Mouse (Mus musculus) heart, embryonic 10.5 days (tissue): ENCODE results near the gene Pnpla5. TPM values are rescaled to one million over a fixed set of nuclear protein-coding genes. Genes with fewer than 3 reads are reported as not detected.
"Not testable (repeated sequence)": the region's sequence is repeated elsewhere in the genome, so short reads cannot be mapped to it uniquely, and the experiment has no call there.

ENCODE experiments used
- DNase-seq: peaks from one replicate; pipeline ENCODE4 v3.0.0-alpha.2; 2017; ENCODE audit warnings: low spot score
- H3K27ac ChIP-seq: fragments of 300-500 bp; sonication (generic); 2 replicates; pipeline ENCODE4 v1.5.1; 2016; ENCODE audit warnings: mild to moderate bottlenecking
- H3K27me3 ChIP-seq: fragments of 300-500 bp; sonication (generic); 2 replicates; pipeline ENCODE4 v1.6.1; 2016; ENCODE audit warnings: mild to moderate bottlenecking; ENCODE audit not compliant: poor library complexity, insufficient read depth, severe bottlenecking
- H3K36me3 ChIP-seq: fragments of 300-500 bp; sonication (generic); 2 replicates; pipeline ENCODE4 v1.6.1; 2016; ENCODE audit warnings: mild to moderate bottlenecking, moderate library complexity
- H3K4me1 ChIP-seq: fragments of 300-500 bp; sonication (generic); 2 replicates; pipeline ENCODE4 v1.6.1; 2016; ENCODE audit warnings: mild to moderate bottlenecking
- H3K4me3 ChIP-seq: fragments of 300-500 bp; sonication (generic); 2 replicates; pipeline ENCODE4 v1.5.1; 2016; ENCODE audit warnings: mild to moderate bottlenecking, moderate library complexity
- H3K9me3 ChIP-seq: fragments of 300-500 bp; sonication (generic); 2 replicates; pipeline ENCODE4 v1.6.1; 2016; ENCODE audit warnings: mild to moderate bottlenecking, moderate library complexity
- WGBS: fragments of 180-500 bp; shearing (Covaris S2); methylation state at CpG from one replicate; pipeline ENCODE4 v1.1.7; 2016; 5-methylcytosine and 5-hydroxymethylcytosine counted together
- polyA plus RNA-seq: library from polyadenylated mRNA; unstranded; fragments of >200 nt; fragmentation: Nextera tagmentation; extraction: Ambion mirVana; gene quantifications from 2 replicates; pipeline ENCODE4 v1.2.1, GENCODE M21; 2016

The Pnpla5 gene
- polyA plus RNA-seq, 1 experiment from 2014 or later = not detected

- no peaks in the 10 kb centered on the region for H3K36me3 ChIP-seq
- no peak overlapping the region for H3K4me3 ChIP-seq
- H3K27me3 ChIP-seq = peaks cover 47% of the 10 kb centered on the region
- H3K4me1 ChIP-seq = peaks cover 8% of the 10 kb centered on the region
- H3K9me3 ChIP-seq = no peaks in the 10 kb centered on the region
- no peak overlapping the region for H3K27ac ChIP-seq
- WGBS = 7% methylated on average over 13 of the region's 13 CpGs
- no peak for DNase-seq
Observed at GRCm38 (mm10) chr15:84108899-84109298, 14.1 kb downstream of the Pnpla5 start.

GRCm38 (mm10) chr15:84105924-84106500 is 17.0 kb downstream of the Pnpla5 start:
- H3K36me3 ChIP-seq = no peaks in the 10 kb centered on the region
- H3K27me3 ChIP-seq = peaks cover 60% of the 10 kb centered on the region
- H3K4me1 ChIP-seq = peaks cover 8% of the 10 kb centered on the region
- H3K27ac ChIP-seq = no peak overlapping the region
- H3K9me3 ChIP-seq = no peaks in the 10 kb centered on the region
- WGBS = 6% methylated on average over 12 of the region's 12 CpGs
- peak overlapping the region; percentile 64 for H3K4me3 ChIP-seq
- no peak for DNase-seq

GRCm38 (mm10) chr15:84105105-84105923 is 17.7 kb downstream of the Pnpla5 start, which contains the start of gene Sult4a1:
Gene Sult4a1 (minus strand): TSS chr15:84105754.
- Histone ChIP-seq H3K27me3 (peaks cover 58% of the 10 kb centered on the region), H3K27ac (no peak within 1 kb of the TSS), H3K9me3 (no peaks in the 10 kb centered on the region), H3K4me3 (peak within 1 kb of the TSS; percentile 64), H3K36me3 (no peaks in the 10 kb centered on the region), H3K4me1 (peaks cover 8% of the 10 kb centered on the region)
- DNase-seq = no peak
- 1% methylated on average over 77 of the region's 77 CpGs for WGBS

- 75% methylated on average over 7 of the region's 7 CpGs for WGBS
Observed at GRCm38 (mm10) chr15:84104626-84105025, 18.3 kb downstream of the Pnpla5 start.

GRCm38 (mm10) chr15:84097536-84097935 is 25.4 kb downstream of the Pnpla5 start:
- not testable (repeated sequence) for H3K27me3 ChIP-seq, H3K4me3 ChIP-seq, DNase-seq, H3K9me3 ChIP-seq, H3K27ac ChIP-seq, H3K36me3 ChIP-seq, H3K4me1 ChIP-seq
- 76% methylated on average over 15 of the region's 15 CpGs for WGBS

More at GRCm38 (mm10) chr15:84104626-84105025, 18.3 kb downstream of the Pnpla5 start:
- H3K27me3 ChIP-seq = peaks cover 58% of the 10 kb centered on the region
- no peaks in the 10 kb centered on the region for H3K36me3 ChIP-seq
- no peak for DNase-seq
- peak overlapping the region; percentile 64; the same call in 1 of the 2 replicates for H3K4me3 ChIP-seq
- no peak overlapping the region for H3K27ac ChIP-seq
- H3K9me3 ChIP-seq = no peaks in the 10 kb centered on the region
- H3K4me1 ChIP-seq = peaks cover 8% of the 10 kb centered on the region

- DNase-seq = no peak
- H3K36me3 ChIP-seq = no peaks in the 10 kb centered on the region
- H3K4me1 ChIP-seq = no peaks in the 10 kb centered on the region
- H3K4me3 ChIP-seq = no peak overlapping the region
- H3K9me3 ChIP-seq = no peaks in the 10 kb centered on the region
- no peak overlapping the region for H3K27ac ChIP-seq
- 0 out of 2 replicates have a peak, but pooled peaks cover 7% of the 10 kb centered on the region for H3K27me3 ChIP-seq
- 74% methylated on average over 8 of the region's 8 CpGs for WGBS
Observed at GRCm38 (mm10) chr15:84096051-84096450, 26.9 kb downstream of the Pnpla5 start.

GRCm38 (mm10) chr15:84094921-84095320 is 28.1 kb downstream of the Pnpla5 start:
- H3K4me3 ChIP-seq = no peak overlapping the region
- no peaks in the 10 kb centered on the region for H3K36me3 ChIP-seq
- WGBS = 60% methylated on average over 7 of the region's 7 CpGs
- no peaks in the 10 kb centered on the region for H3K4me1 ChIP-seq
- DNase-seq = no peak
- H3K27me3 ChIP-seq = peaks cover 12% of the 10 kb centered on the region; the same call in 1 of the 2 replicates
- no peak overlapping the region for H3K27ac ChIP-seq
- H3K9me3 ChIP-seq = no peaks in the 10 kb centered on the region

GRCm38 (mm10) chr15:84086775-84087174 is 36.2 kb downstream of the Pnpla5 start:
- no peaks in the 10 kb centered on the region for H3K9me3 ChIP-seq
- DNase-seq = no peak
- peaks cover 31% of the 10 kb centered on the region for H3K27me3 ChIP-seq
- no peak overlapping the region for H3K27ac ChIP-seq
- H3K4me3 ChIP-seq = no peak overlapping the region
- no peaks in the 10 kb centered on the region for H3K4me1 ChIP-seq
- no peaks in the 10 kb centered on the region for H3K36me3 ChIP-seq
- 40% methylated on average over 9 of the region's 9 CpGs for WGBS

GRCm38 (mm10) chr15:84086364-84086763 is 36.6 kb downstream of the Pnpla5 start:
- H3K27me3 ChIP-seq = peaks cover 31% of the 10 kb centered on the region
- WGBS = 29% methylated on average over 12 of the region's 12 CpGs
- H3K4me3 ChIP-seq = no peak overlapping the region
- no peaks in the 10 kb centered on the region for H3K4me1 ChIP-seq
- no peak overlapping the region for H3K27ac ChIP-seq
- DNase-seq = no peak
- no peaks in the 10 kb centered on the region for H3K9me3 ChIP-seq
- no peaks in the 10 kb centered on the region for H3K36me3 ChIP-seq

GRCm38 (mm10) chr15:84080069-84080468 is 42.9 kb downstream of the Pnpla5 start:
- H3K4me3 ChIP-seq = no peak overlapping the region
- WGBS = 39% methylated on average over 7 of the region's 7 CpGs
- peaks cover 31% of the 10 kb centered on the region; the same call in 1 of the 2 replicates for H3K27me3 ChIP-seq
- no peaks in the 10 kb centered on the region for H3K4me1 ChIP-seq
- no peaks in the 10 kb centered on the region for H3K9me3 ChIP-seq
- no peak overlapping the region for H3K27ac ChIP-seq
- no peak for DNase-seq
- no peaks in the 10 kb centered on the region for H3K36me3 ChIP-seq

GRCm38 (mm10) chr15:84079519-84079918 is 43.5 kb downstream of the Pnpla5 start:
- WGBS = 76% methylated on average over 2 of the region's 2 CpGs
- Histone ChIP-seq H3K27ac (no peak overlapping the region), H3K9me3 (no peaks in the 10 kb centered on the region), H3K36me3 (no peaks in the 10 kb centered on the region), H3K27me3 (peaks cover 36% of the 10 kb centered on the region), H3K4me1 (peaks cover 4% of the 10 kb centered on the region; the same call in 1 of the 2 replicates), H3K4me3 (no peak overlapping the region)
- DNase-seq = no peak

- H3K4me3 ChIP-seq = no peak overlapping the region
- H3K27me3 ChIP-seq = peaks cover 43% of the 10 kb centered on the region
- H3K36me3 ChIP-seq = no peaks in the 10 kb centered on the region
- no peak for DNase-seq
- peaks cover 4% of the 10 kb centered on the region; the same call in 1 of the 2 replicates for H3K4me1 ChIP-seq
- H3K9me3 ChIP-seq = no peaks in the 10 kb centered on the region
- H3K27ac ChIP-seq = no peak overlapping the region
- 81% methylated on average over 13 of the region's 13 CpGs for WGBS
Observed at GRCm38 (mm10) chr15:84078667-84079066, 44.3 kb downstream of the Pnpla5 start.

- Histone ChIP-seq H3K27ac (no peak overlapping the region), H3K4me3 (no peak overlapping the region), H3K4me1 (peaks cover 4% of the 10 kb centered on the region; the same call in 1 of the 2 replicates), H3K9me3 (no peaks in the 10 kb centered on the region), H3K27me3 (peaks cover 58% of the 10 kb centered on the region), H3K36me3 (no peaks in the 10 kb centered on the region)
- 62% methylated on average over 17 of the region's 17 CpGs for WGBS
- no peak for DNase-seq
Observed at GRCm38 (mm10) chr15:84077151-84077550, 45.8 kb downstream of the Pnpla5 start.
